Mouse (Mus musculus) forebrain, embryonic 12.5 days (tissue): ENCODE results near the gene Cacng8. TPM values are rescaled to one million over a fixed set of nuclear protein-coding genes. Genes with fewer than 3 reads are reported as not detected.
A peak's percentile ranks its signal among the peaks of the same experiment; 100 is the strongest.

Experiments
- ATAC-seq: fragments of 200-750 bp; cut with Nextera tagmentation; 2 replicates; pipeline ENCODE4 v1.8.0; 2017; ENCODE audit warnings: moderate TSS enrichment; ENCODE audit not compliant: low FRiP score
- H3K27ac ChIP-seq: fragments of 300-500 bp; sonication (generic); 2 replicates; pipeline ENCODE4 v1.5.1; 2016; ENCODE audit warnings: mild to moderate bottlenecking
- H3K27me3 ChIP-seq: fragments of 300-500 bp; sonication (generic); 2 replicates; pipeline ENCODE4 v1.6.1; 2016; ENCODE audit warnings: mild to moderate bottlenecking
- H3K36me3 ChIP-seq: fragments of 300-500 bp; sonication (generic); replicated peaks from 2 replicates; pipeline ENCODE4 v1.6.1; 2016; ENCODE audit warnings: mild to moderate bottlenecking
- H3K4me1 ChIP-seq: fragments of 300-500 bp; sonication (generic); 2 replicates; pipeline ENCODE4 v1.6.1; 2016
- H3K4me2 ChIP-seq: fragments of 300-500 bp; sonication (generic); 2 replicates; pipeline ENCODE4 v1.6.1; 2016; ENCODE audit warnings: mild to moderate bottlenecking, moderate library complexity
- H3K4me3 ChIP-seq: fragments of 300-500 bp; sonication (generic); replicated peaks from 2 replicates; pipeline ENCODE4 v1.5.1; 2016; ENCODE audit warnings: mild to moderate bottlenecking
- H3K9ac ChIP-seq: fragments of 300-500 bp; sonication (generic); 2 replicates; pipeline ENCODE4 v1.6.1; 2016; ENCODE audit warnings: mild to moderate bottlenecking
- H3K9me3 ChIP-seq: fragments of 300-500 bp; sonication (generic); 2 replicates; pipeline ENCODE4 v1.6.1; 2016
- WGBS: fragments of 180-500 bp; shearing (Covaris S2); methylation state at CpG from one replicate; pipeline ENCODE4 v1.1.7; 2016; 5-methylcytosine and 5-hydroxymethylcytosine counted together
- polyA plus RNA-seq: library from polyadenylated mRNA; unstranded; fragments of >200 nt; fragmentation: Nextera tagmentation; extraction: Ambion mirVana; gene quantifications from 2 replicates; pipeline ENCODE4 v1.2.1, GENCODE M21; 2016

Gene Cacng8
- polyA plus RNA-seq, 1 experiment from 2014 or later, result 8.2 TPM

DNA sequence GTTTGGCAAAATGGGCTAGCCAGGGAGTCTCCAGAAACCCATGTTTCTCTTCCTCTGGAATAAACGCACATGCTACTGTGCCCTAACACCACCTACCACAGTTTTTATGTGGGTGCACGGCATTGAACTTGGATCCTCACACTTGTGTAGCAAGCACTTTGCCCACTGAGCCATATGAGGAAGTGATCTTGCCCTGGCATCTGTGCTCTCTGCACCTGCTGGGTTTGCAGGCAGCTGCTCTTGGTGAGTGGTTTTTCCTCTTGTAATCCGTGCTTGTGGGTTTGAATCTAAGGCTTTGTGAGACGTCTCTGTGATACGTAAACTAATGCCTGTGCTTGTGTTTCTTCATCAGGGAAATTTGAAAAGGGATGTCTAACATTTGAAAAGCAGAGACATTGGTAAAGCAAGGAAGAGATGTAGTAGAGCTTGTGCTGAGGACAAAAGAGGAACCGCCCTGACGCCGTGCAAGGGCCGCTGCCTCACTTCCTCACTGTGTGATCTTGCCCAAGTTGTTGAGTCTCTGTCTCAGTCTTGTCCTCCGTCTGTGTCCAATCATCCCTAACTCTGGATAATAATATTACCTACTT, 52.1 kb downstream of the Cacng8 start:
- Histone ChIP-seq H3K9ac (no peak overlapping the region), H3K27ac (no peak overlapping the region), H3K4me3 (no peak overlapping the region), H3K4me2 (no peak overlapping the region), H3K27me3 (no peaks in the 10 kb centered on the region), H3K4me1 (no peaks in the 10 kb centered on the region), H3K36me3 (no peaks in the 10 kb centered on the region), H3K9me3 (no peaks in the 10 kb centered on the region)
- 82% methylated on average over 10 of the region's 10 CpGs for WGBS
- ATAC-seq, result no peak

DNA sequence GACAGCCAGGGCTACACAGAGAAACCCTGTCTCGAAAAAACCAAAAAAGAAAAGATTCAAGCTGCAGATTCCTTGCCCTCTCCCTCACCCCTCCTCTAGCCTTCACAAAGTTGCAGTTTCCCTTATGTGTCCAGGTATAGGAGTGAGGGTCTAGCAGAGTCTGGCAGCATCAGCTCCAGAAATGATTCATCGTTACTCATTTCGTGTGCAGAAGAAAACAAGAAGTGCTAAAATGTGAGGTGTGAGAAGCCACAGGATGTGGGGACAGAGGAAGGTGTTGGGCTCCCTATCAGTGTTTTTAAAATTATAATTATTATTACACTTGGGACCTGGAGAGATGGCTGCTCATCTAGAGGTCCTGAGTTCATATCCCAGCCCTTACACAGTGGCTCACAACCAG, 54.2 kb downstream of the Cacng8 start:
- peaks cover under 1% of the 10 kb centered on the region; the same call in 1 of the 2 replicates for H3K27me3 ChIP-seq
- no peaks in the 10 kb centered on the region for H3K36me3 ChIP-seq
- 86% methylated on average over 3 of the region's 3 CpGs for WGBS
- no peak overlapping the region for H3K4me3 ChIP-seq
- ATAC-seq, result no peak
- no peaks in the 10 kb centered on the region for H3K4me1 ChIP-seq
- no peak overlapping the region for H3K9ac ChIP-seq
- H3K4me2 ChIP-seq, result no peak overlapping the region
- H3K9me3 ChIP-seq, result no peaks in the 10 kb centered on the region
- H3K27ac ChIP-seq, result no peak overlapping the region

DNA sequence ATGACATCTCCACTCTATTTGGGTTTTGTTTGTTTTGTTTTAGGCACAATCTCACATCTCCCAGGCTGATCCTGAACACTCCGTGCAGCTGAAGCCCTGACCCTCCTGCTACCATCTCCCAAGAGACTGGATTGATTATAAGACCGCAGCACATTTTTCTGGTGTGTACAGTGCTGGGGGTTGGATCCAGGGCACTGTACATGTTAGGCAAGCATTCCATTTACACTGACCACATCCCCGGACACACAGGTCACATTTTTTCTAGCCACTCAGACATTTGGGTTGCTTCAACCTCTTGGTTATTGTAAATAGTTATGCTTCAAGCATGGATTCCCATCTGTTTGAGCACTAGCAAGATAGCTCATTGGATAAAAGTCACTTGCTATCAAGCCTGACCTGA, 56.1 kb downstream of the Cacng8 start:
- no peaks in the 10 kb centered on the region for H3K9me3 ChIP-seq
- H3K27ac ChIP-seq, result no peak overlapping the region
- no peak for ATAC-seq
- H3K9ac ChIP-seq, result no peak overlapping the region
- H3K4me3 ChIP-seq, result no peak overlapping the region
- H3K27me3 ChIP-seq, result peaks cover 7% of the 10 kb centered on the region; the same call in 1 of the 2 replicates
- no peaks in the 10 kb centered on the region for H3K4me1 ChIP-seq
- no peak overlapping the region for H3K4me2 ChIP-seq
- WGBS, result 87% methylated on average over 3 of the region's 3 CpGs
- no peaks in the 10 kb centered on the region for H3K36me3 ChIP-seq

DNA sequence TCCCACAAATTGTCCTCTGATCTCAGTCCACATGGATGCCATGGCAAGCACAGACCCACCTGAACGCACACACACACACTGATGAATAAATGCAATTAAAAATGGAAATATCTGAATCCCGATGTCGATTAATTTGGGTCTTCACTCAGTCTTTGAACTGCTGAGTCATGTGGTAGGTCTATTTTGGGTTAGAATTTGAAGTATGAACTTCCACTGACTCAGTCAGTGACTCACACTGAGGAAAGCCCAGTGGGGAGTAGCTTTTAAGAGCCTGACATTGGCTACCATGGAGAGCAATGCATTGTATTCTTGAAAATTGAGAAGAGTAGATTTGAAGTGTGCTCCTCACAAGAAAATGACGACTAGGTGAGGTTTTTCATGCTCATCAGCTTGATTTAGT, 56.5 kb downstream of the Cacng8 start:
- H3K4me2 ChIP-seq, result no peak overlapping the region

DNA sequence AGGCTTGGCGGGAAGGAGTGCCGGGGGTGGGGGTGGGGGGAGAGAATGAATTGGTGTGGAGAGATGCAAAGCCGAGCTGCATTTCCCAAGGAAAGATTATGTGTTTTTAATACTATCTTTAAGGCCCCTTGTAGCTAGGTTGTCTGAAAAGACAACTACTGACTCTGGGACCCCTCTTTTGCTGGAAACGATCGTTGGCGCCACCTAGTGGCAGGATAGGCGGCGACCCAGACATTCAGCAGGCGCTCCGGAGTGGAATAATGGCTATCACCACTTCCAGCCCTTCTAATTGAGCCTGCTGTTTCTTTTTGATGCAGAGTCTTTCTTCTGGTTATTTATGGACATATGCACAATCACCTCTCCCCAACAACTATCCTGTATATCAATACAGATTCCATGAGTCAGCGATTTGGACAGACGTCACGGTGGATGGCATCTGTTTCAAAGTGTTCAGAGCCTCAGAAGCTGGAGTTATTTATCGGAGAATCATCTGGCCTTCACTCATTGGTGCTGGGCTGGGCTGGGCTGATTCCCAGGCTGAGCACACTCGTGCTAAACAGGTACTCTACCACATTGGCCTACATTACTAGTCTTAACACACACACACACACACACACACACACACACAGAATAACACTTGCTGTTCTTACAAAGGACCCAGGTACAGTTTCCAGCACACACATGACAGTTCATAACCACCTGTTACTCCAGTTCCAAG, 58.4 kb downstream of the Cacng8 start:
- Histone ChIP-seq H3K27me3 (peaks cover 7% of the 10 kb centered on the region; the same call in 1 of the 2 replicates), H3K4me2 (no peak overlapping the region), H3K9me3 (no peaks in the 10 kb centered on the region), H3K4me1 (no peaks in the 10 kb centered on the region), H3K4me3 (no peak overlapping the region), H3K27ac (no peak overlapping the region), H3K36me3 (no peaks in the 10 kb centered on the region), H3K9ac (no peak overlapping the region)
- ATAC-seq, result peak; percentile 75; the same call in 1 of the 2 replicates
- WGBS, result 19% methylated on average over 15 of the region's 15 CpGs

More for the DNA sequence above, 56.5 kb downstream of the Cacng8 start:
- no peak overlapping the region for H3K27ac ChIP-seq
- H3K4me3 ChIP-seq, result no peak overlapping the region
- no peaks in the 10 kb centered on the region for H3K36me3 ChIP-seq
- no peak for ATAC-seq
- peaks cover 7% of the 10 kb centered on the region; the same call in 1 of the 2 replicates for H3K27me3 ChIP-seq
- H3K9me3 ChIP-seq, result no peaks in the 10 kb centered on the region
- H3K4me1 ChIP-seq, result no peaks in the 10 kb centered on the region
- no peak overlapping the region for H3K9ac ChIP-seq
- 75% methylated on average over 4 of the region's 4 CpGs for WGBS

DNA sequence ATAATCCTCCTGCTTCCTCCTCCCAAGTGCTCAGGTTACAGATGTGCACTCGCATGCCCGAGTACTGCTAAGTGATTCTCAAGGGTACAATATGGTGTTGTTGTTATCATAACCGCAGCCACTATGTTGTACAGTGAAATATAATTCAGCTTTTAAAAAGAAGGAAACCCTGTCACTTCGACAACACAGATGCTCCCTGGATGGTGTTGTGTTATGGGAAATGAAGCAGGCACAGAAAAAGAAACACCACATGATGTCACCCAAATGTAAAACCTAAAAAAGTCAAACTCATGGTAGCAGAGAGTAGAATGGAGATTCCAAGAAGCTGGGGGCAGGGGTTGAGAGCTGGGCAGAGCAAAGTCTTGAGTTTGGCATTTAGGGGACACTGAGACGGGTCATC, 60.2 kb downstream of the Cacng8 start:
- Histone ChIP-seq H3K36me3 (no peaks in the 10 kb centered on the region), H3K4me3 (no peak overlapping the region), H3K4me1 (no peaks in the 10 kb centered on the region), H3K9ac (no peak overlapping the region), H3K27ac (no peak overlapping the region), H3K27me3 (peaks cover 7% of the 10 kb centered on the region; the same call in 1 of the 2 replicates), H3K9me3 (no peaks in the 10 kb centered on the region), H3K4me2 (no peak overlapping the region)
- no peak for ATAC-seq
- 73% methylated on average over 5 of the region's 5 CpGs for WGBS

DNA sequence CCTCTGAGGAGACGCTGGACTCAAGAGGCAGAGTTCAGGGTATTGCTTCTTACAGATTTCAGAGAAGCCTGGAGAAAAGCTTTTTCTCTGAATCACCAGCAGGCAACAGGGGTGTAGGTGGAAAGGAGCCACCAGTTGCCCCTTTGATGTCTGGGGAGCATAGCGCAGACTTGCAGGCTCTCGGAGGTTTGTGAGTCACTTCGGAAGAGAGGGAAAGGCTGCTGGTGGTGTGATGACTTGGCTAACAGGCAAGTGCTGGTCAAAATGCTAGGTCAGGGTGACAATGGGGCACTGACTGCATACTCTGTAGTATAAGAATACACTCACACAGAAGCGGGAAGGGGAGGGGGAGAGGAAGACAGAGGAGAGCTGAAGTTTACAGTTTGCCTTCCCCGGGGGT, 60.7 kb downstream of the Cacng8 start:
- no peaks in the 10 kb centered on the region for H3K9me3 ChIP-seq
- H3K36me3 ChIP-seq, result no peaks in the 10 kb centered on the region
- no peaks in the 10 kb centered on the region for H3K4me1 ChIP-seq
- H3K4me2 ChIP-seq, result no peak overlapping the region
- peaks cover 7% of the 10 kb centered on the region; the same call in 1 of the 2 replicates for H3K27me3 ChIP-seq
- 56% methylated on average over 6 of the region's 6 CpGs for WGBS
- no peak overlapping the region for H3K4me3 ChIP-seq
- no peak for ATAC-seq
- H3K9ac ChIP-seq, result no peak overlapping the region
- no peak overlapping the region for H3K27ac ChIP-seq

DNA sequence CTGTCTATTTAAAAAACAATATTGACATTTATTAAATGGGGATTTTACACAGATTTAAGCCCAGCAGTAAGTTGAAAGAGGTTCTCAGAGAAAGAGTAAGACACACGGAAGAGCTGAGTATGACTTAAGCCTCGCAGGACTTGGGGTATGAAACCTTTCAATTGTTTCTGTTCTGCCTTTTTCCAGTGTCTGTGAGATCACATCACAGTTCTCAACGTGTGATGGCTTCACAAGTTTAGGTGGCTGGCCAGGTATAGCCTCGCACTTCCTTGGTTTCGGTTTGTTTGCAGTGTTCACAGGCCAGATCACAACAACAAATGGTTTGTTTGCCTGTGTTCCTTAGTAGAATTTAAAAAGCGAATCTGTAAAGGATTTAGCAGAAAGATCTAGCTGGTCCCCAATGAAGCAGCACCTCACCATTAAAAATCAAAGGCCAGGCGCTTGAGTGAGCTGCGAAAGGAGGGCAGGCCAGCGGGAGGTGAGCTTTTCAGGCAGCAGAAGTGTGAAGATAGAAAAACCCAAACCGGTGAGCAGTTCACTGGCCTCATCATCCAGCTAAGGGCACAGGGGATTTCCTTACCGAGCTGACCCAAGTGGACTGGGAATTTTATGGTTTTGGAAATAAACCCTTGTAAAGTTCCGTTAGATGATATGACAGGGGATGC, 62.5 kb downstream of the Cacng8 start:
- Histone ChIP-seq H3K27ac (no peak overlapping the region), H3K36me3 (no peaks in the 10 kb centered on the region), H3K4me1 (no peaks in the 10 kb centered on the region), H3K4me3 (no peak overlapping the region), H3K27me3 (peaks cover 7% of the 10 kb centered on the region; the same call in 1 of the 2 replicates), H3K4me2 (no peak overlapping the region), H3K9me3 (no peaks in the 10 kb centered on the region), H3K9ac (no peak overlapping the region)
- WGBS, result 58% methylated on average over 12 of the region's 12 CpGs
- ATAC-seq, result no peak

DNA sequence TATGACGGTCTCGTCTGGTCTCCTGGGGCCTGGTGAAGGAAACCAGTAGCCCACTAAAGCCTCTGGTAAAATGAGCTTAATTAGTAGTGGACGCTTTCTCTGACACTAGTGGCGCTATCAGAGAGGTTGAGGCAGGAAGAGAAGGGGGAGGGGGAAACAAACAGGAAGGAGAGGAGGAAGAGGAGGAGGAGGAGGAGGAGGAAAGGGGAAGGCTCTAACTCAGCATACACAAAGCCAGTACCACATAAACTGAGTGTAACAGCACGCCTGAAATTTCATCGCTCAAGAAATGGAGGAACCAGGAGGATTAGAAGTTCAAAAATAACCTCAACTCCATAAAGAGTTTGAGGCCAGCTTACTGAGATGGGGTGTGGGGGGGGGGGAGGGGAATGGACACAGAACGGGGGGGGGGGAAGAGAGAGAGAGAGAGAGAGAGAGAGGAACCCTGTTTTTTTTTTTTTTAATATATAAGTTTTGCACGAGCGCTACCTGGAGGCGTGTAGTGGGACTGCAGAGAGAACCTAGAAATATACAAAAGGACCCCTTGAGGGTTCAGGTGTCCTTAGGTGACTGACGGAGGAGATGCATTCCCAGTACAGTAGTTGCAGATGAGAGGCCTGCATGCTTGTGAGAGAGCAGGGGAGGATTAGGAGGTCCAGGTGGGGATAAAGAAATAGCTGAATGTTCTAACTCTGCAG, 63.2 kb downstream of the Cacng8 start:
- no peaks in the 10 kb centered on the region for H3K36me3 ChIP-seq
- H3K4me1 ChIP-seq, result no peaks in the 10 kb centered on the region
- no peaks in the 10 kb centered on the region for H3K9me3 ChIP-seq
- H3K9ac ChIP-seq, result no peak overlapping the region
- no peak for ATAC-seq
- H3K27me3 ChIP-seq, result peaks cover 7% of the 10 kb centered on the region; the same call in 1 of the 2 replicates
- no peak overlapping the region for H3K27ac ChIP-seq
- H3K4me2 ChIP-seq, result no peak overlapping the region
- 55% methylated on average over 11 of the region's 11 CpGs for WGBS
- H3K4me3 ChIP-seq, result no peak overlapping the region

DNA sequence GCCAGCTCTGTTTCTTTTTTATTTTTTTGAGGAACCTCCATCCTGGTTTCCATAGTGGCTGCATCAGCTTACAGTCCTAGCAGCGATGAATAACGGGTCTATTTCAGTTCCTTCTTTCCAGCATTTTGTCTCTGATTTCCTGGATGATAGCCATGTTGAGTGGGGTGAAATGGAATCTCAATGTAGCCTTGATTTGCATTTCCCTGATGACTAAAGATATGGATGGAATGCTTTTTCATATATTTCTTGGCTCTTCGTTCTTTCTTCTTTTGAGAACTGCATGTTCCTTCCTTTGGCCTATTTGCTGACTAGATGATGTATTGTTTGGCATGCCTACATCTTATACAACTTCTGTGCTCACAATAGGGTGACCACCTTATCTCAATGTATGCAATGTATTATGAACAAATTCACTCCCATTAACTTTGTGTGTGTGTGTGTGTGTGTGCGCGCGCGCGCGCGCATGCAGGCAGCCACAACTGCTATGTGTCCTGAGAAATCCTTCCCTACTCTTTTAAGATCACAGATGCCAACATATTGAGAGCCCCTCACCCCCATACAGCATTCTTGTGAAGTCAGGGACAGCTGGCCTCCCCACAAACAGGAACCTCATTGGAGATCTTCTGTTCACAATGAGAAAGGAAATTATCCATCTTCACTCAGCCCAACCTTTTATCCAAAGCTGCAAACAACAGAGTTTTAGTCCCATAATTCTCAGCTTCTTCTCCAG, 66.8 kb downstream of the Cacng8 start:
- Histone ChIP-seq H3K4me3 (no peak overlapping the region), H3K4me2 (no peak overlapping the region), H3K4me1 (no peaks in the 10 kb centered on the region), H3K27ac (no peak overlapping the region), H3K27me3 (no peaks in the 10 kb centered on the region), H3K9ac (no peak overlapping the region), H3K9me3 (no peaks in the 10 kb centered on the region), H3K36me3 (no peaks in the 10 kb centered on the region)
- ATAC-seq, result no peak
- WGBS, result 96% methylated on average over 10 of the region's 10 CpGs

DNA sequence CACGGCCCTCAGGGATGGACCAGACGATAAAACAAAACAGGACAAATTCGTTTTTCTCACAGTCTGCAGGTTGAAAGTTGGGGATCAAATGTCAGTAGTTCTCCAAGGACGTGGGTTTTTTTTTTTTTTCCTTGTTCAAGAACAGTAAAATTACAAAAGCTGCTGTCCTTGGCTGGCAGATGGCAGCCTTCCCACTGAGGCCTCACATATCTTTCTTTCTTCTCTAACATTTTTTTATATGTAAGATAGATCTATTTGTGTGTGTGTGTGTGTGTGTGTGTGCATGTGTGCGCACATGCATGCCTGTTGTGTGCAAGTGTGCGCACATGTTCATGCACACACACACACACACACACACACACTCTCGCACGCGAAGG, 67.3 kb downstream of the Cacng8 start:
- WGBS, result 81% methylated on average over 9 of the region's 9 CpGs
- Histone ChIP-seq H3K27me3 (no peaks in the 10 kb centered on the region), H3K36me3 (no peaks in the 10 kb centered on the region), H3K27ac (no peak overlapping the region), H3K4me3 (no peak overlapping the region), H3K9ac (no peak overlapping the region), H3K4me1 (no peaks in the 10 kb centered on the region), H3K4me2 (no peak overlapping the region), H3K9me3 (no peaks in the 10 kb centered on the region)
- ATAC-seq, result no peak

DNA sequence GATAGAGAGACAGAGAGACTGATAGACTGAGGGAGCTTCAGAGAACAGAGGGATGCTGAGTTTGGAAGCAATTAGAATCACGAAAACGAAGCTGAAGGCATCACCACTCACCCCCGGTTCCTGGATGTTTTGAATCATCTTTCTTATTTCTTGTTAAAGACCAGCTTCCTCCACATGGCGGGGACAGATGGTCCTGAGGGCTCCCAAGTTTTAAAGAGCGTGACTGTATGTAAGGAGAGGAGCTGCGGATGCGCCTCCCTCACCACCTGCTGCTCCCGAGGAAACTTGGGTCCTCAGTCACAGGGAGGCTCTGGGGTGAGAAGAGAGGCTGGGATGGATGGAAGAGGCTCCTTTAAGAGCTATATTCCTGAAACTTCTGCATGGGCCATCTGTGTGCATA, 69.8 kb downstream of the Cacng8 start:
- Histone ChIP-seq H3K4me1 (no peaks in the 10 kb centered on the region), H3K9me3 (no peaks in the 10 kb centered on the region), H3K4me2 (no peak overlapping the region), H3K4me3 (no peak overlapping the region), H3K9ac (no peak overlapping the region), H3K27me3 (no peaks in the 10 kb centered on the region), H3K27ac (no peak overlapping the region), H3K36me3 (no peaks in the 10 kb centered on the region)
- no peak for ATAC-seq
- WGBS, result 87% methylated on average over 8 of the region's 8 CpGs
